Mouse (Mus musculus): ENCODE results near the gene Fam168a. TPM values are rescaled to one million over a fixed set of nuclear protein-coding genes. Genes with fewer than 3 reads are reported as not detected.

The Fam168a gene
- total and polyA plus RNA-seq, 2 experiments from 2014 or later = 106 to 163 TPM

DNA sequence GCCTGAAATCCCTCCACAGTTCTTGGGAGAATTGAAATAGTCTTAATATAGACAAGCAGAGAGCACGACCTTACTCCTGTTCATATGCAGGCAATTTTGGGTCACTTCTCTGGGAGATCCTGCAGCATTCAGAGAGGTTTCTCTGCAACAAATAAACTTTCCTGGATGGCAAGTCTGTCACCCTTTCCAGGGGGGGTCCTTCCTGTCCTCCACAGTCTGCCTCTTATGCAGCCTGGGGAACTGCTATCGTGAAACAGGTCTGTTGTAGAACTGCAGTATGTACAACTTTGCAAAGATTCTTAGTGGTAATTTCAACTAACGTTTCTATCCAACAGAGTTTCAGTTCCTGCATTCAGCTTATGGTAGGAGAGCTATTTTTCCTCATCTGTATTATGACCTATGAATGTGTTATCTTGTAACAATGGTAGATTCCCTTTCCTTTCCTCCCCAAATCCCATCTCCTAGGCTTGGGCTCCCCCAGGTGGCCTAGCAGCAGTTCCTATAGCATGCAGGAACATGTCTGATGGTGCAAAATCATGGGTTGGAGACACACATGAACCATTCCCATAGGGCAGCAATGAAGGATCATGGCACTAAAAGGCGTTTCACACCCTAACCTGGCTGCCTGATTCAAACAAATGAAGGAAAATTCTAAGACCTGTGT lies 112.1 kb downstream of the Fam168a start:
- Histone ChIP-seq H3K4me3 (ENCODE audit: low read depth, low read length) (no peak overlapping the region), H3K36me3 (ENCODE audit: insufficient read depth, low read length) (no peaks in the 10 kb centered on the region), H3K9me3 (ENCODE audit: low read length) (no peaks in the 10 kb centered on the region), H3K4me2 (ENCODE audit: low read depth, low read length, poor library complexity, severe bottlenecking) (no peak overlapping the region), H3K9ac (replicated peaks; ENCODE audit: low read length, poor library complexity, severe bottlenecking) (no peak overlapping the region), H3K27me3 (ENCODE audit: insufficient read depth, low read length) (no peaks in the 10 kb centered on the region), H3K27ac (ENCODE audit: low read depth, low read length) (no peak overlapping the region), H3K4me1 (ENCODE audit: insufficient read depth, low read length) (peaks cover 12% of the 10 kb centered on the region; the same call in 1 of the 2 replicates)
- 89% methylated on average over 4 of the region's 4 CpGs for WGBS
- peak; percentile 69 for TF ChIP-seq CTCF (IDR thresholded peaks at IDR 0.05)
- DNase-seq (ENCODE audit: low spot score) (no peak), ATAC-seq (ENCODE audit: low FRiP score) (no peak)

DNA sequence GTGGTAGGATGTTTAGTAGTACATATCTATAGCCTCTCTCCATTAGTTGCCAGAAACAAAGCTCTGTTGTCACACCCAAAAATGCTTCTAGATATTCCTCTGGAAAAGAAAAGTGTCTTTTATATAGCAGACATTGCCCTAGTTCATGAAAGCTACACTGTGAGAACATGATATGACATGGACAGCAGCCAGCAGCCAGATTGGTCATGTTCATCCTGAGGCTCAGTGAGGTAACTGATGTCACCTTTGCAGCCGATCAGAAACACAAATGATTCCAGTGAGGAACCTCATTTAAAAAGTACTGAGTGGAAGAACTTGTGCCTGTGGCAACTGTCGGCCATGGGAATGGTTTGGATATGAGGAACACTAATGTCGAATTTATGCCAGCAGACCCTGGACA lies 118.2 kb downstream of the Fam168a start:
- Histone ChIP-seq H3K4me1 (ENCODE audit: insufficient read depth, low read length) (peaks cover 2% of the 10 kb centered on the region; the same call in 1 of the 2 replicates), H3K27ac (ENCODE audit: low read depth, low read length) (no peak overlapping the region), H3K27me3 (ENCODE audit: insufficient read depth, low read length) (no peaks in the 10 kb centered on the region), H3K9ac (replicated peaks; ENCODE audit: low read length, poor library complexity, severe bottlenecking) (no peak overlapping the region), H3K4me2 (ENCODE audit: low read depth, low read length, poor library complexity, severe bottlenecking) (no peak overlapping the region), H3K9me3 (ENCODE audit: low read length) (no peaks in the 10 kb centered on the region), H3K36me3 (ENCODE audit: insufficient read depth, low read length) (0 out of 2 replicates have a peak, but pooled peaks cover 3% of the 10 kb centered on the region), H3K4me3 (ENCODE audit: low read depth, low read length) (no peak overlapping the region)
- WGBS = 92% methylated on average over 3 of the region's 3 CpGs
- DNase-seq (ENCODE audit: low spot score) = no peak
- no peak for TF ChIP-seq CTCF (IDR thresholded peaks at IDR 0.05)
- no peak for ATAC-seq (ENCODE audit: low FRiP score)

DNA sequence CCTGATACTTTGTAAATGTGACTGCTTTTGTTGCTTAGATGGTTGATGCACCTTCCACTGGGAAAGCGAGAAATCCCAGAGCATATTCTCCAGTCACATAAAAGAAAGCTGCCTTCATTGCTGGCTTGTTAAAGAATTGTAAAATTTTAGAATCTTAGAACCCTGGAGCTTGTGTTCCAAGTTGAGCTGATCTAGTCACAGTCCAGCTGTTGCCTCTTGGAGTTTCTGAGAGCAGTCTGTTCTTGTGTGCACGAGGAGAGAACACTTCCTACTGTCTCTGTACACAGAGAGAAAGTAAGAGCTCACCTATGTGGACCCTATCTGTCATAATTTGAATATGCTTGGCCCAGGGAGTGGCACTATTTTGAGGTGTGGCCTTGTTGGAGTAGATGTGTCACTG lies 122.1 kb downstream of the Fam168a start:
- 88% methylated on average over 2 of the region's 2 CpGs for WGBS
- no peak for ATAC-seq (ENCODE audit: low FRiP score)
- no peak overlapping the region for H3K27ac ChIP-seq (ENCODE audit: low read depth, low read length)
- no peak for TF ChIP-seq CTCF (IDR thresholded peaks at IDR 0.05)
- H3K4me1 ChIP-seq (ENCODE audit: insufficient read depth, low read length) = no peaks in the 10 kb centered on the region
- H3K9me3 ChIP-seq (ENCODE audit: low read length) = no peaks in the 10 kb centered on the region
- H3K4me2 ChIP-seq (ENCODE audit: low read depth, low read length, poor library complexity, severe bottlenecking) = no peak overlapping the region
- no peaks in the 10 kb centered on the region for H3K27me3 ChIP-seq (ENCODE audit: insufficient read depth, low read length)
- no peak overlapping the region for H3K9ac ChIP-seq (replicated peaks; ENCODE audit: low read length, poor library complexity, severe bottlenecking)
- DNase-seq (ENCODE audit: low spot score) = no peak
- peaks cover 10% of the 10 kb centered on the region; the same call in 1 of the 2 replicates for H3K36me3 ChIP-seq (ENCODE audit: insufficient read depth, low read length)
- H3K4me3 ChIP-seq (ENCODE audit: low read depth, low read length) = no peak overlapping the region

DNA sequence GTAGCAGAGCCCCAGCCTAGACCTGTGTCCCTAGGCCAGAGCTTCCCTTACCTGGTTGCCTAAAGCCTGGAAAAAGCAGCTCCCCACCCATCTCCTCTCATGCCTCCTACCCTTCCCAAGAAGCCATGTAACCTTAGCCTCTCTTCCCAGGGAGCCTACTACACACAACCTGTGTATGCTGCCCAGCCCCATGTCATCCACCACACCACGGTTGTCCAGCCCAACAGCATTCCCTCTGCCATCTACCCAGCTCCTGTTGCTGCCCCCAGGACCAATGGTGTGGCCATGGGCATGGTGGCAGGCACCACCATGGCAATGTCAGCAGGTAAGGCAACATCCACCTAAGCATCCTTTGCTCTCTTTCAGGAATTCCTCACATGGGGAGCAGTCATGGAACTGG lies 127.4 kb downstream of the Fam168a start:
- ATAC-seq (ENCODE audit: low FRiP score) (no peak), DNase-seq (ENCODE audit: low spot score) (no peak)
- H3K4me3 ChIP-seq (ENCODE audit: low read depth, low read length) = no peak overlapping the region
- no peak overlapping the region for H3K27ac ChIP-seq (ENCODE audit: low read depth, low read length)
- H3K9me3 ChIP-seq (ENCODE audit: low read length) = no peaks in the 10 kb centered on the region
- no peak for TF ChIP-seq CTCF (IDR thresholded peaks at IDR 0.05)
- WGBS = 95% methylated on average over 1 of the region's 1 CpGs
- peaks cover 52% of the 10 kb centered on the region for H3K36me3 ChIP-seq (ENCODE audit: insufficient read depth, low read length)
- no peak overlapping the region for H3K4me2 ChIP-seq (ENCODE audit: low read depth, low read length, poor library complexity, severe bottlenecking)
- H3K27me3 ChIP-seq (ENCODE audit: insufficient read depth, low read length) = no peaks in the 10 kb centered on the region
- H3K9ac ChIP-seq (replicated peaks; ENCODE audit: low read length, poor library complexity, severe bottlenecking) = no peak overlapping the region
- no peaks in the 10 kb centered on the region for H3K4me1 ChIP-seq (ENCODE audit: insufficient read depth, low read length)

DNA sequence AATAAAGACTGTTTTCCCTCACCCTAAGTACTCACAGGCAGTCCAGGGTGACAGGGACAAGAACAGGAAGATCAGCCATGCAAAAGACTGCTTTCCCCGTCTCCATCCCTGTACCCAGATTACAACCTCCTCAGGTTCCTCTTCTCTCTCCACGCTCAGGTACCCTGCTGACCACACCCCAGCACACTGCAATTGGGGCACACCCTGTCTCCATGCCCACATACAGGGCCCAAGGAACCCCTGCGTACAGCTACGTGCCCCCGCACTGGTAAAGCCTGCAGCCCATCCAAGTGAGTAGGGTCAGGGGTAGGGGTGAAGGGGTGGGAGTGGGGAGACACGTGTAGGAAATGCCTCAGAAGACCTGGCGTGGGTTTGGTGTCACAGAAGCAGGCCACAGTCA lies 128.7 kb downstream of the Fam168a start:
- TF ChIP-seq CTCF (IDR thresholded peaks at IDR 0.05) = no peak
- Histone ChIP-seq H3K4me2 (ENCODE audit: low read depth, low read length, poor library complexity, severe bottlenecking) (no peak overlapping the region), H3K36me3 (ENCODE audit: insufficient read depth, low read length) (peaks cover 53% of the 10 kb centered on the region), H3K9ac (replicated peaks; ENCODE audit: low read length, poor library complexity, severe bottlenecking) (no peak overlapping the region), H3K27me3 (ENCODE audit: insufficient read depth, low read length) (no peaks in the 10 kb centered on the region), H3K9me3 (ENCODE audit: low read length) (no peaks in the 10 kb centered on the region), H3K27ac (ENCODE audit: low read depth, low read length) (no peak overlapping the region), H3K4me1 (ENCODE audit: insufficient read depth, low read length) (no peaks in the 10 kb centered on the region), H3K4me3 (ENCODE audit: low read depth, low read length) (no peak overlapping the region)
- 94% methylated on average over 7 of the region's 7 CpGs for WGBS
- DNase-seq (ENCODE audit: low spot score) (no peak), ATAC-seq (ENCODE audit: low FRiP score) (no peak)

DNA sequence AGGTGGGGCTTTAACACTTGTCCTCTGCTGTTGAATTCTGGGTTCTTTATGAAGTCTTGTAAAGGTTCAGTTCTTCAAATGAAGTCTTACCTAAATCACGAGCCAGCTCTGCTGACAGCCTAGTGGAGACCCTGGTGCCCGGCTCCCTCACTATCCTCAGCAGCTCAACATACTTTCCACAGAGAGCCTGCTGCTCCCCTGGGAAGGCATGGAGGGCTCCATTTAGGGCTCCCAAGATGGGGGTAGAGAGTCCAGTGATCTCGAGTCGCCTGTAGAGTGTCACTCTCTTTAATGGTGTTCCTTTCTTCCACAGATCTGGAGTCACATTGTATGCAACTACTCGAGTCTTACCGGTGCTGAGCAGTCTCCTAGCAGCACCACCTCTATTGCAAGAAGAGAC lies 129.3 kb downstream of the Fam168a start:
- no peak for ATAC-seq (ENCODE audit: low FRiP score)
- H3K36me3 ChIP-seq (ENCODE audit: insufficient read depth, low read length) = peaks cover 53% of the 10 kb centered on the region

More for the DNA sequence above, 129.3 kb downstream of the Fam168a start:
- 84% methylated on average over 6 of the region's 6 CpGs for WGBS
- H3K4me1 ChIP-seq (ENCODE audit: insufficient read depth, low read length) = no peaks in the 10 kb centered on the region
- H3K4me3 ChIP-seq (ENCODE audit: low read depth, low read length) = no peak overlapping the region
- H3K27ac ChIP-seq (ENCODE audit: low read depth, low read length) = no peak overlapping the region
- no peak overlapping the region for H3K9ac ChIP-seq (replicated peaks; ENCODE audit: low read length, poor library complexity, severe bottlenecking)
- no peak for TF ChIP-seq CTCF (IDR thresholded peaks at IDR 0.05)
- H3K4me2 ChIP-seq (ENCODE audit: low read depth, low read length, poor library complexity, severe bottlenecking) = no peak overlapping the region
- no peaks in the 10 kb centered on the region for H3K27me3 ChIP-seq (ENCODE audit: insufficient read depth, low read length)
- H3K9me3 ChIP-seq (ENCODE audit: low read length) = no peaks in the 10 kb centered on the region
- DNase-seq (ENCODE audit: low spot score) = no peak

Data from midbrain, postnatal 0 days (tissue).